Mouse (Mus musculus) heart, embryonic 12.5 days (tissue): ENCODE results near the gene Siae. TPM values are rescaled to one million over a fixed set of nuclear protein-coding genes. Genes with fewer than 3 reads are reported as not detected.
A peak's percentile ranks its signal among the peaks of the same experiment; 100 is the strongest.

ENCODE experiments used
- ATAC-seq: fragments of 200-750 bp; cut with Nextera tagmentation; 2 replicates; pipeline ENCODE4 v1.8.0; 2017; ENCODE audit warnings: moderate TSS enrichment, moderate library complexity; ENCODE audit not compliant: insufficient number of reproducible peaks, low FRiP score
- H3K27ac ChIP-seq: fragments of 300-500 bp; sonication (generic); 2 replicates; pipeline ENCODE4 v1.5.1; 2016; ENCODE audit warnings: mild to moderate bottlenecking, moderate library complexity; ENCODE audit not compliant: poor library complexity, severe bottlenecking
- H3K27me3 ChIP-seq: fragments of 300-500 bp; sonication (generic); replicated peaks from 2 replicates; pipeline ENCODE4 v1.6.1; 2016; ENCODE audit warnings: mild to moderate bottlenecking, moderate library complexity
- H3K36me3 ChIP-seq: fragments of 300-500 bp; sonication (generic); 2 replicates; pipeline ENCODE4 v1.6.1; 2016; ENCODE audit warnings: mild to moderate bottlenecking, moderate library complexity
- H3K4me1 ChIP-seq: fragments of 300-500 bp; sonication (generic); replicated peaks from 2 replicates; pipeline ENCODE4 v1.6.1; 2016; ENCODE audit warnings: mild to moderate bottlenecking
- H3K4me2 ChIP-seq: fragments of 300-500 bp; sonication (generic); 2 replicates; pipeline ENCODE4 v1.6.1; 2016; ENCODE audit warnings: mild to moderate bottlenecking, moderate library complexity
- H3K4me3 ChIP-seq: fragments of 300-500 bp; sonication (generic); 2 replicates; pipeline ENCODE4 v1.5.1; 2016; ENCODE audit warnings: mild to moderate bottlenecking
- H3K9ac ChIP-seq: fragments of 300-500 bp; sonication (generic); 2 replicates; pipeline ENCODE4 v1.6.1; 2016; ENCODE audit warnings: mild to moderate bottlenecking, moderate library complexity
- H3K9me3 ChIP-seq: fragments of 300-500 bp; sonication (generic); replicated peaks from 2 replicates; pipeline ENCODE4 v1.6.1; 2016; ENCODE audit warnings: mild to moderate bottlenecking, moderate library complexity
- whole genome bisulfite sequencing: fragments of 180-500 bp; shearing (Covaris S2); methylation state at CpG from one replicate; pipeline ENCODE4 v1.1.7; 2016; 5-methylcytosine and 5-hydroxymethylcytosine counted together
- polyA plus RNA-seq: library from polyadenylated mRNA; unstranded; fragments of >200 nt; fragmentation: Nextera tagmentation; extraction: Ambion mirVana; gene quantifications from 2 replicates; pipeline ENCODE4 v1.2.1, GENCODE M21; 2016

The Siae gene
- polyA plus RNA-seq, 1 experiment from 2014 or later: 11.1 TPM

DNA sequence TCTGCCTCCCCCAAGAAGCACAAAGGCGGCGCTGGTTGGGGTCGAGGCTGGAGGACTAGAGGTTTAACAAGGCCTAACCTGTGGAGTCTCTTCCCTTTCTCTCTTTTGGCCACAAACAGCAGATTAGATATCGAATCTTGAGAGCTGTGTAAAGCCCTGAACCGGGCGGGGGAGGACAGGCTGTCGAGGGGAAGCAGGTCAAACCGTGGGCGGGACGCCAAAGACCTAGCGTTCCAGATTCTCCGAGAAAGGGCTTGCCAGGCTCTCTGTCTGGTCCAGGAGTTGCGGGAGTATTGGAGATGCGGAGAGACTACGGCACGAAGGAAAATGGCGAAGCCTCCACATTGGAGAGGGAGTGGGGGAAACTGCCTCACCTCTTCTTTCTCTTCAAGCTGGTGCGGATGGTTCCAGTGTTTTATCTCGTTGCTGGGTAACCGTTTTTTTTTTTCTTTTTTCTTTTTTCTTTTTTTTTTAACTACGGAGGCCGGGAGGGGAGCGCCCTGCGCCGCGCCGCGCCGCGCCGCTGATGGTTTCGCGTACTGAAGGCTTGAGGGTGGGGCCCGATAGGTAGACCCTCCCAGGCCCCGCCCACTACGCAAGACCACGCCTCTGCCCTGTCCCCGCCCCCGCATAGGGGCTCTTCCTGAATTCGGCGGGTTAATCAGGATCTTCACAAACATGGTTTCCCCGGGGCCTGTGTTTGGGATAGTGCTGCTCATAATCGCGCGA is 57.8 kb downstream of the Siae start, which contains the start of gene Spa17:
Spa17 (minus strand) TSS at position 541 of the 729 bp plus-strand sequence.
- peak; percentile 97 for ATAC-seq
- WGBS: under 1% methylated on average over 45 of the region's 45 CpGs

DNA sequence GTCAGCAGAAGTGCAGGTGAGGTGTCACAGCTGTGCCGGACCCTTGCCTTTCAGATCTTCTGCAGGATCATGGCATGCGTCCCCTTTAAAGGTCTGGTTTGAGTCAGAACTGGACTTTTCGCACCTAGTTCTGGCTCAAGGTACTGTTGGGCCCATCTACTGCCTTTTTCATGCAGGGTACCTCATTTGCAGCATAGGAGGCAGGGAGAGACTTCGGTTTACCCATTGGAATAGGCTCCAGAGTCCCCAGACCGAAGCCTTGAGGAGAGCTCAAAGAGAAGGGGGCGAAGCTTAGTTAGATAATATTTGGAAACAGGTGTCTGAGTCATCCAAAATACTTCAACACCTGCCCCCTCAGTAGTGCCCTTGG is 58.4 kb downstream of the Siae start:
- peak overlapping the region; percentile 70 for H3K4me3 ChIP-seq
- H3K9ac ChIP-seq: peak overlapping the region; percentile 73
- 22% methylated on average over 6 of the region's 6 CpGs for WGBS
- peak overlapping the region; percentile 84 for H3K4me2 ChIP-seq
- 0 out of 2 replicates have a peak, but pooled peaks have one; percentile 15 for ATAC-seq
- H3K36me3 ChIP-seq: no peaks in the 10 kb centered on the region
- peak overlapping the region; percentile 68 for H3K27ac ChIP-seq
- no peaks in the 10 kb centered on the region for H3K9me3 ChIP-seq
- no peaks in the 10 kb centered on the region for H3K4me1 ChIP-seq
- no peaks in the 10 kb centered on the region for H3K27me3 ChIP-seq

More for the DNA sequence above, 57.8 kb downstream of the Siae start, which contains the start of gene Spa17:
- Histone ChIP-seq H3K9me3 (no peaks in the 10 kb centered on the region), H3K36me3 (no peaks in the 10 kb centered on the region), H3K27ac (peak within 1 kb of the TSS; percentile 75), H3K4me3 (peak within 1 kb of the TSS; percentile 70), H3K9ac (peak within 1 kb of the TSS; percentile 84), H3K4me1 (no peaks in the 10 kb centered on the region), H3K4me2 (peak within 1 kb of the TSS; percentile 84), H3K27me3 (no peaks in the 10 kb centered on the region)

DNA sequence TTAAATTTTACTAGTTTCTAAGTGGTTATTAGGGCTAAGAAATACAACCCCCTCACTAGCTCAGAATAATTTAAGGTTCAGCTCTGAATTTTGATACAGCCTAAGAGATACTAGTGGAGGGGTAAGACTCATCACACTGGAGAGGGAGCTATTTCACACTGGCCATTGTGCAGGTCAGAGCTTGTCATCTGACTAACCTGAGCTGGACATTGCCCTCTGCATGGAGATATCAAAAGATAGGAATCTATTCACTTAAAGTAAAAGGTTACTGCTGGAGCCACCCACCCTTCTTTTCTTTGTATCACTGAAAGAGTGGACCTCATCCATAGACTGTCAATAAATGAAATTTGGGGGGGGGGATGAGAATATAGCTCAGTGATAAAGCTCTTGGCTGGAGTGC is 58.8 kb downstream of the Siae start:
- ATAC-seq: no peak
- no peak overlapping the region; the same call in 1 of the 2 replicates for H3K9ac ChIP-seq
- H3K36me3 ChIP-seq: no peaks in the 10 kb centered on the region
- H3K9me3 ChIP-seq: no peaks in the 10 kb centered on the region
- H3K27ac ChIP-seq: no peak overlapping the region
- no peaks in the 10 kb centered on the region for H3K27me3 ChIP-seq
- peak overlapping the region; percentile 70 for H3K4me3 ChIP-seq
- H3K4me2 ChIP-seq: peak overlapping the region; percentile 84
- H3K4me1 ChIP-seq: no peaks in the 10 kb centered on the region

DNA sequence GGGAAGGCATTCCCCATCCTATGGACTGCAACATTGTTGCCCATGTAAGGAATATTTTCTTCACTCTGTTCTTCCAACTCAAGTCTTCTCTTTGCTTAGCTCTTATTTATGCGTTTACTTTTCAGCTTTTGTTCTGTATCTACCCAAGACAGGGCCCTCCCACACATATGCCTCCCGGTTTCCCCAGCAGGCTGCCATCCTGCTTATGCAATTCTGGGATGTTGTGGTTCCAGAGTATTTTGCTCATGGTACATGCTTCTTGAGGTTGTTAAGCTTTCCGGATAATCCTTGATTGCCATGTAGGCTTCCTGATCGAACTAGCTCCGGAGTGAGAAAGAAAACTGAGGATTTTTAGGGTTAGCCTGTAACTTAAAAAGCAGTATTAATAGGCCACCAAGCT is 59.7 kb downstream of the Siae start:
- no peaks in the 10 kb centered on the region for H3K4me1 ChIP-seq
- ATAC-seq: no peak
- 70% methylated on average over 5 of the region's 5 CpGs for WGBS
- no peak overlapping the region for H3K27ac ChIP-seq
- H3K9ac ChIP-seq: no peak overlapping the region
- H3K27me3 ChIP-seq: no peaks in the 10 kb centered on the region
- no peaks in the 10 kb centered on the region for H3K36me3 ChIP-seq
- H3K4me2 ChIP-seq: no peak overlapping the region
- H3K9me3 ChIP-seq: no peaks in the 10 kb centered on the region
- no peak overlapping the region for H3K4me3 ChIP-seq

DNA sequence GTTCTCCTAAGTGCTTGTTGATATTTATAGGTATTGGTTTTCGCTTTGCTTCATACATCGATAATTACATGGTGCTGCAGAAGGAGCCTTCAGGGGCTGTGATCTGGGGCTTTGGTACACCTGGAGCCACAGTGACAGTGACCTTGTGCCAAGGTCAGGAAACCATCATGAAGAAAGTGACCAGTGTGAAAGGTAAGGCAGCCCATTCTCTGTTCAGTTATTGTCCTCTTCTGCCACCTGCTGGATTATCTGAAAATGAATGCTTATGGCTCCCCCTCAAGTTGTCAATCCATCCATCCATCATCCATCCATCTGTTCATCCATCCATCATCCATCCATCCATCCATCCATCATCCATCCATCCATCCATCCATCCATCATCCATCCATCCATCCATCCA is 61.3 kb downstream of the Siae start:
- H3K36me3 ChIP-seq: no peaks in the 10 kb centered on the region
- no peak overlapping the region for H3K27ac ChIP-seq
- H3K4me3 ChIP-seq: no peak overlapping the region
- 51% methylated on average over 2 of the region's 2 CpGs for WGBS
- no peak overlapping the region for H3K9ac ChIP-seq
- H3K27me3 ChIP-seq: no peaks in the 10 kb centered on the region
- H3K9me3 ChIP-seq: no peaks in the 10 kb centered on the region
- no peak for ATAC-seq
- no peak overlapping the region for H3K4me2 ChIP-seq
- no peaks in the 10 kb centered on the region for H3K4me1 ChIP-seq

DNA sequence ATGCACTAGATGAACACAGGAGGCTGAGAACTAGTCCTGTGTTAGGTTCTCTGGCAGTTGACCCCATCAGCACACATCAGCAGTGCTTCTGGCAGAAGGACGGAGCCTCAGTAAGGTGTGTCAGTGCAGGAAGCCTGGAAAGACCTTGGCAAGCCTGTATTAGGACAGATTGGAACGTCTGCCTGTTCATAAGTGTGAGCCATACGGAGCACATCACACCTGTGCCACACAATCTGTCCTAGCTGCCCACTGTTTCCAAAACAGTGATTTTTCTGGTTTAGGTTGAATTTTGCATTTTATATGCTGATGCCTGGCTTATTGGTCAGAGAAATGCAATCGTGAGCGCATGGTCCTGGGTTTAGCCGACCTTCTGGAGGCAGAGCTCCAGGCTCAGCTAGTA is 65.8 kb downstream of the Siae start:
- H3K4me1 ChIP-seq: peaks cover 10% of the 10 kb centered on the region
- WGBS: 81% methylated on average over 6 of the region's 6 CpGs
- no peak for ATAC-seq
- no peaks in the 10 kb centered on the region for H3K36me3 ChIP-seq
- H3K4me2 ChIP-seq: no peak overlapping the region
- H3K9me3 ChIP-seq: no peaks in the 10 kb centered on the region
- H3K4me3 ChIP-seq: no peak overlapping the region
- H3K9ac ChIP-seq: no peak overlapping the region
- H3K27ac ChIP-seq: no peak overlapping the region
- H3K27me3 ChIP-seq: no peaks in the 10 kb centered on the region

DNA sequence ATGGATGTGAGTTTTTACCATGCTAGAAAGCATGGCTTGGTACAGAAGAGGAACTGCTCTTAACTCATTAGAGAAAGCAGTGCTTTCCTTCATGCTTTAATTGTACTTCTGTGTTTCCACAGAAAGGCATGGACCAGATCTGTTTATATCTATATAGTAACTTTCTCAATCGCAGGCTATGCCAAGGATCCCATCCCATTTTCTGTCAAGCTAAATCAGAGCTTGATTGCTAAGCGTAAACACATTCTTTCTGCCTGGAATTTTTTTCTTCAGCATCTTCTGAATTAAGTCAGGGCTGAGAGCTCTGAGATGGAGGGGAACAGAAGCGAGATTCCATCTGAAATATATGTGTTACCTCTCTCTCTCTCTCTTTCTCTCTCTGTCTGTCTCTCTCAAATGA is 68.5 kb downstream of the Siae start:
- Histone ChIP-seq H3K4me3 (no peak overlapping the region), H3K4me1 (peaks cover 11% of the 10 kb centered on the region), H3K9me3 (no peaks in the 10 kb centered on the region), H3K27me3 (no peaks in the 10 kb centered on the region), H3K36me3 (no peaks in the 10 kb centered on the region; the same call in 1 of the 2 replicates), H3K27ac (no peak overlapping the region), H3K9ac (no peak overlapping the region), H3K4me2 (no peak overlapping the region)
- ATAC-seq: no peak
- WGBS: 80% methylated on average over 3 of the region's 3 CpGs

DNA sequence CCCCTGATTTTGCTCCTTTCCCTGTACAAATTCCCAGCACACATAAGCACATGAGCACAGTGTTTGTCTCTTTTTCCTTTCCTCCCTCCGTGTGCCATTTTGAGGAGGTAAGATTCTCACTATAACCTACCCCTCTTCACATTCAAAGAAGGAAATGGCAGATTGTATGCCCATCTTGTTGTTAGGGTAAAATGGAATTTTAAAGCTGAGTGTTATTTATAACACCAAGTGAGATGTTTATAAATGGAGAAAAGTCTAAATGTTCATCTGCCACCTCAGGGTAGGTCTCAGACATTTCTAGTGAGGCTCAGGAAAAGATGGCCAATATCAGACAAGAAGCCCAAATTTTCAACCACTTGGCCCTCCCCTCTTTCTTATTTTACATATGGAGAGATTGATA is 69.0 kb downstream of the Siae start:
- Histone ChIP-seq H3K9me3 (no peaks in the 10 kb centered on the region), H3K27me3 (no peaks in the 10 kb centered on the region), H3K4me1 (peaks cover 11% of the 10 kb centered on the region), H3K27ac (no peak overlapping the region), H3K36me3 (no peaks in the 10 kb centered on the region; the same call in 1 of the 2 replicates), H3K4me3 (no peak overlapping the region), H3K4me2 (no peak overlapping the region), H3K9ac (no peak overlapping the region)
- WGBS: 91% methylated on average over 1 of the region's 1 CpGs
- no peak for ATAC-seq

DNA sequence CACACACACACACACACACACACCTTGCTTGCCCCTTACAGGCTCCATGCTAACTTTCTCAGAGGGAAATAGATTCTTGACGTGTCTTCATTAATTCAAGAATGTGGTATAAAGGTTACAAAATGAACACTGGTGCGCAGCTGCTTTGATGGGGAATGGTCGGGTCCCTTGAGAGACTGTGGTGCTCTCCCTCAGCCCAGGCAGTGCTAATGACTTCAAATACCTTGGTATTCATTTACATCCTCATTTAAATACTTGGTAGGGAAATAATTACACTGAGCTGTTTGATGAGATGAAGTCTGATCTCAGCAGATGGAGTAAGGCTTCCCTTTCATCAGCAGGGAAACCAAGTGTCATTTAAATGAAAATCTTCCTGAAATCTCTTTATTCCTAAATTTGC is 69.6 kb downstream of the Siae start:
- 60% methylated on average over 3 of the region's 3 CpGs for WGBS
- H3K27ac ChIP-seq: no peak overlapping the region
- no peaks in the 10 kb centered on the region for H3K9me3 ChIP-seq
- H3K4me2 ChIP-seq: no peak overlapping the region
- H3K4me1 ChIP-seq: peaks cover 11% of the 10 kb centered on the region
- no peak overlapping the region for H3K9ac ChIP-seq
- no peaks in the 10 kb centered on the region for H3K27me3 ChIP-seq
- H3K36me3 ChIP-seq: no peaks in the 10 kb centered on the region; the same call in 1 of the 2 replicates
- no peak overlapping the region for H3K4me3 ChIP-seq
- no peak for ATAC-seq

DNA sequence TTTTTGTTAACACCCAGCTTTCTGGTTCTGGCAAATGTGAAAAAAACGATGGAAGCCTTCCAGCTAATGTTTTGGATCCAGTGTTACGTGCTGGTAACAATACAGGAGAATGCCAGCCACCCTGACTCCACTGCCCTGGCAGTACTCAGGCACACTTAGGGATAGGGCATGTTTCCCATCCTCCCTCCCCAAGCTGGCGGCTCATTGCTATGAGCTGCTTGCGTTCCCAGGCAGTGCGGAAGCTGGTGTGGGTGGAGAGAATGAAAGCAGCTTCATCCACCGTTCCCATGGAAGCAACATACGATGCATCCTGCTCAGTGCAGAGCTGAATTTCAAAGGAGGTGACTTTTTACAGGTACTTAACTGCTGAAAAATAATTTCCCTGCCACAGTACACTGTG is 70.1 kb downstream of the Siae start:
- H3K36me3 ChIP-seq: no peaks in the 10 kb centered on the region; the same call in 1 of the 2 replicates
- H3K9ac ChIP-seq: 0 out of 2 replicates have a peak overlapping the region, but pooled peaks have one; percentile 24
- no peak for ATAC-seq
- H3K27me3 ChIP-seq: no peaks in the 10 kb centered on the region
- peaks cover 11% of the 10 kb centered on the region for H3K4me1 ChIP-seq
- no peak overlapping the region for H3K27ac ChIP-seq
- no peaks in the 10 kb centered on the region for H3K9me3 ChIP-seq
- WGBS: 23% methylated on average over 7 of the region's 7 CpGs
- peak overlapping the region; percentile 17 for H3K4me2 ChIP-seq
- no peak overlapping the region for H3K4me3 ChIP-seq

DNA sequence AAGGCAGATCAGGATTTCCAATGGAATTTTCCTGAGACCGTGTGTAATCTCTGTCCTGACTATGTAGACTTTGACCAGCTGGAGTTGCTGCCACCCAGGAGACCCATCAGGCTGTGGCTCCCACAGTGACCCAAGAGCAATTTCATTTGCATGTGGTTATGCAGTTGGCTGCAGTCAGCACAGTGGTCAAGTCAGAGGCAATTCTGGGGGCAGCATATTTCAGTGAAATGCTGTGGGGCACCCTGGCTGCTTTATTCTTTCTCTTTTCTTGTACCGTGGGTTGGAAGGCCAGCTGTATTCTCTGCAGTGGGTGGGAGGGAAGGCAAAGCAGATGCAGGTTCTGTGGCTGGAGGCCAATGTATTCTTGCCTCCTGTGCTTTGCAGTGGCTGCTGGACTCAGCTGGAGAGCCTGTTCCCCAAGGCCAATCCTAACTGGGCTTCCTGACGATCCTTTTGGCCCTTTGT is 70.6 kb downstream of the Siae start:
- Histone ChIP-seq H3K9me3 (no peaks in the 10 kb centered on the region), H3K4me2 (peak overlapping the region; percentile 17; the same call in 1 of the 2 replicates), H3K9ac (no peak overlapping the region), H3K4me1 (peaks cover 11% of the 10 kb centered on the region), H3K27ac (no peak overlapping the region), H3K36me3 (no peaks in the 10 kb centered on the region; the same call in 1 of the 2 replicates), H3K4me3 (no peak overlapping the region), H3K27me3 (no peaks in the 10 kb centered on the region)
- ATAC-seq: no peak
- 14% methylated on average over 3 of the region's 3 CpGs for WGBS
